Mouse (Mus musculus): Measurements from ENCODE around the gene Mctp1.
"Not testable (repeated sequence)": the region's sequence is repeated elsewhere in the genome, so short reads cannot be mapped to it uniquely, and the experiment has no call there.

Mctp1 gene

GRCm38 (mm10) chr13:76383972-76384663, at the start of gene Mctp1:
TSS of gene Mctp1 (plus strand) at chr13:76384535.
- POLR2A ChIA-PET, result interaction anchor here in 2 of 4 experiments (1.4 to 1.5 kb wide), 2 partner anchors 15 to 441 kb away, joined by 4 to 7 read pairs; partner anchors contain the start of gene Rhobtb3 (in 1 of the 2)
- CTCF ChIA-PET, result interaction anchor here (0.5 to 1.2 kb wide), 6 partner anchors 10 to 340 kb away, joined by 3 to 5 read pairs (median 3); partner anchors contain the start of gene Fam81b (in 1 of the 4)

- POLR2A ChIA-PET, CTCF ChIA-PET: not testable (repeated sequence)
Measured at GRCm38 (mm10) chr13:76345941-76346340, 38.4 kb upstream of the Mctp1 start.

DNA sequence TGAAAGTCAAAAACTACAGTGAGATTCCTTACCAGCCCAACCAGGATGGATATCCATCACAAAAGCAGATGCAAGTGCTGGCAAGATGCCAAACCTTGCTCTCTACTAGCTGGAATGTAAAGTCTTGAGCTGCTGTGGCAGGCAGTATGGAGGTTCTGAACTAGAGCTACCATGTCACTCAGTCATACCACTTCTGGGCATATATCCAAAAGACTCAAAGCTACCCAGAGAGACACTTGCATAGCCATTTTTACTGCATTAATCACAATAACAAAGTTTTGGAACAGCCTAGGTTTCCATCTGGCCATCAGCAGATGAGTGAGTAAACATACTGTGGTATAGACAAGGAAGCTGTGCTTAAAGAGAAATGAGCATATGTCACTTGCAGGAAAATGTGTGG, 25.6 kb upstream of the Mctp1 start:
- ChIA-PET CTCF (no interaction called here), POLR2A (interaction anchor here in 1 of 4 experiments (1.2 kb wide), 1 partner anchor 23 kb away, joined by 3 read pairs; no protein-coding TSS in a partner anchor)

DNA sequence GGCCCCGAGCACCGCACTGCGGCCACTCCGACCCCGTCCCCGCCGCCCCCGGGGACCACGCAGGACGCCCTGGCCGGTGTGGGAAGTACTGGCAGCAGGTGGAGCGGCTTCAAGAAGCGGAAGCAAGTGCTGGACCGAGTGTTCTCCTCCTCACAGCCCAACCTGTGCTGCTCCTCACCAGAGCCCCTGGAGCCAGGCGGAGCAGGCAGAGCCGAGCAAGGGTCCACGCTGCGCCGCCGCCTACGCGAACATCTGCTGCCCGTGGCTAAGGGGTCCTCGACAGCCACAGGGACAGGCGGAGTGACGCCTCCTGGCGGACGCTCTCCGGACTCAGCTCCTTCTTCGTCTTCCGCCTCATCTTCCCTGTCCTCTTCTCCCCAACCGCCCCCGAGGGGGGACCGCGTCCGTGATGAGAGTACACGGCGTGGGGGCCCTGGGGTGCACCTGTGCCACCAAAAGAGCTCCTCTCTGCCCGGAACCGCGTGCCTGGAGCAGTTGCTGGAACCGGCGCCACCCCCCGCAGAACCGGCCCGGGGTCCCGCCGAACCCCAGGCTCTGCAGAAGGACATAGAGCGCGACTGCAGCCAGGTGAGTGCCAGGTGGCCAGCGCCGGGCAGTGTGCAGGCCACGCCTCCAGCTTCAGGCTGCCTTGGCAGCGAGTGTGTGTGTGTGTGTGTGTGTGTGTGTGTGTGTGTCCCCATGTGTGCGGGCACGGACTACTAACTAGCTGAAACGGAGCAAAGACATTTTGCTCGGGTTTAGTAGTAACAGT, 515 bp downstream of the Mctp1 start:
- POLR2A ChIA-PET, result interaction anchor here in 2 of 4 experiments (1.0 to 1.5 kb wide), 3 partner anchors 11 to 441 kb away, joined by 3 to 7 read pairs (median 4); partner anchors contain the start of gene Rhobtb3 (in 1 of the 2)
- CTCF ChIA-PET, result interaction anchor here (0.5 to 1.2 kb wide), 9 partner anchors 9 to 339 kb away, joined by 3 to 5 read pairs (median 3); partner anchors contain the start of gene Fam81b (in 1 of the 4)

- ChIA-PET CTCF (no interaction called here), POLR2A (no interaction called here)
Measured at GRCm38 (mm10) chr13:76388615-76389014, 4.3 kb downstream of the Mctp1 start.

DNA sequence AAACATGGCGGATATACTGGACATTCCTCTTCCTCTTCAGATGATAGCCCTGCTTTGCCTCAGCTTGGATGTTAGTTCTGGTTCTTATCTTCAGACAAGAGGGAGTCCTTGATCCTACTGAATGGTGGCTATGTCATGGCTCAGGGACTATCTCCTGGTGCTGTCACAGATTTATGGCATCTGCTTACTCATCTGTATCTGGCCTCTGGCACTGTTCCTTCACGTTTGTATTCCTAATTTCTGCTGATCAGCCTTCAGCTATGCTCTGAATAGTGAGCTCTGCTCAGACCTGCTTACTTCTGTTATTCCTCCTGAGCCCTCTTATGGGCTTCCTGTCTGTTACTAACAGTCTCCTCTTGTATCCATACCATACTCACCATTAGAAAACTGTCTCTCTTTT, 7.6 kb downstream of the Mctp1 start:
- ChIA-PET CTCF (no interaction called here), POLR2A (no interaction called here)

GRCm38 (mm10) chr13:76393106-76393505, 8.8 kb downstream of the Mctp1 start:
- CTCF ChIA-PET, result interaction anchor here in 1 of 4 experiments (1.7 kb wide), 1 partner anchor 9 kb away, joined by 3 read pairs; the partner anchor contains the start of gene Mctp1
- POLR2A ChIA-PET, result interaction anchor here in 1 of 4 experiments (0.5 to 0.6 kb wide), 2 partner anchors 44 to 122 kb away, joined by 3 to 4 read pairs; no protein-coding TSS in a partner anchor

GRCm38 (mm10) chr13:76395906-76396305, 11.6 kb downstream of the Mctp1 start:
- ChIA-PET CTCF (interaction anchor here in 1 of 4 experiments (0.6 kb wide), 1 partner anchor 250 kb away, joined by 4 read pairs; no protein-coding TSS in a partner anchor), POLR2A (no interaction called here)

DNA sequence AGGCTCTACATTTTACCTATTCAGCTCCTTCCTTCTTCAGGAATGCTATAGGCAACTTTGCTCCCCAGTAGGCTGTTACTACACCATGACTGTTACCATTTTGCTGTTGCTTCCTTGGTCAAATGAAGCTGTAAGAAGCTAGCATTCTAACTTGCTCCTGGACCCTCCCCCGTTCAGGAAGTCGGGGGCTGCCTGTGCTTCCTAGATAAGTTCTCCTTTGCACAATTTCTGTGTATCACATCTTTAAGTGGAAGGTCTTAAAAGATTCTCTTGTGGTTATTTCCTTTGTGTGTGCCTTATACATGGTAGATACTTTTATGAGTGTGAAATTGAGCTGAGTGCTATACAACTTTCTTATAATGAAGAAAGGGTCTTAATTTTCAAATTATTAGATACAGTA, 25.0 kb downstream of the Mctp1 start:
- CTCF ChIA-PET, result no interaction called here
- POLR2A ChIA-PET, result no interaction called here

GRCm38 (mm10) chr13:76410665-76411064, 26.3 kb downstream of the Mctp1 start:
- CTCF ChIA-PET, result no interaction called here

GRCm38 (mm10) chr13:76415346-76415745, 31.0 kb downstream of the Mctp1 start:
- ChIA-PET CTCF (interaction anchor here in 1 of 4 experiments (0.7 kb wide), 1 partner anchor 1053 kb away, joined by 4 read pairs; no protein-coding TSS in a partner anchor), POLR2A (no interaction called here)

More at GRCm38 (mm10) chr13:76410665-76411064, 26.3 kb downstream of the Mctp1 start:
- POLR2A ChIA-PET, result no interaction called here

DNA sequence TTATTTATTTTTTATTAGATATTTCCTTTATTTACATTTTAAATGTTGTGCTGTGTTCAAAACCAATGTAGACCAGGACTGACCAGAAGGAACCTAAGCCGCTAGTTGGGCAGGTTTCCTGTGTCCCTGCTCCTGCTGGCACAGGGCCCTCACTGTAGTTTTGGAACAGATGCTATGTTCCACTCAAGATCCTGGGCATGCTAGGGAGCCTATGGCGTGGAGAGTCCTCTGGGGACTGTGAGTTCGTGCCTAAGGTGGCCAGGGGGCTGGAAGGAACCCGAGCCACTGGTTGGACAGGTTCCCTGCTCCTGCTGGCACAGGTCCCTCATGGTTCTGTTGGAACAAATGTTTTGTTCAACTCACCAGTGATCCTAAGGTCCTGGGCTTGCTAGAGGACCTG, 35.8 kb downstream of the Mctp1 start:
- ChIA-PET CTCF (no interaction called here), POLR2A (no interaction called here)

GRCm38 (mm10) chr13:76421075-76421474, 36.7 kb downstream of the Mctp1 start:
- CTCF ChIA-PET, result no interaction called here
- POLR2A ChIA-PET, result no interaction called here

GRCm38 (mm10) chr13:76422124-76422523, 37.8 kb downstream of the Mctp1 start:
- ChIA-PET POLR2A (no interaction called here), CTCF (no interaction called here)

- CTCF ChIA-PET, result no interaction called here
- POLR2A ChIA-PET, result interaction anchor here in 1 of 4 experiments (0.6 kb wide), 1 partner anchor 180 kb away, joined by 3 read pairs; no protein-coding TSS in a partner anchor
Measured at GRCm38 (mm10) chr13:76429456-76429855, 45.1 kb downstream of the Mctp1 start.

- ChIA-PET POLR2A (interaction anchor here in 1 of 4 experiments (0.6 to 0.7 kb wide), 2 partner anchors 50 to 180 kb away, joined by 3 to 5 read pairs; no protein-coding TSS in a partner anchor), CTCF (no interaction called here)
Measured at GRCm38 (mm10) chr13:76429927-76430326, 45.6 kb downstream of the Mctp1 start.

DNA sequence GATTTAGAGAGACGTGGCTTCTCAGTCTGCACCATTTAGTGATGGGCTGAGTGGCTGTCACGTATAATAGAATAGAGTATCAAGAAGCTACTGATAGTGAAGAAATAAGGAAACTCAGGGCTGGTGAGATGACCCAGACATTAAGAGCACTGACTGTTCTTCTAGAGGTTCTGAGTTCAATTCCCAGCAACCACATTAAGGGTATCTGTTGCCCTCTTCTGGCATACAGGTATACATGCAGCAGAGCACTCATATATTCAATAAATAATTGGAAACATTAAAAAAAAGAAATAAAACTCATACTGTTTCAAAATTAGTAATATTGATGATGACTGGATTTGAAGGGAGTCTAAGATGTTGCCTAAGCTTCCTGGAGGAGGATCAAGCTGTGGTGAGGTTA, 47.6 kb downstream of the Mctp1 start:
- POLR2A ChIA-PET, result no interaction called here
- CTCF ChIA-PET, result no interaction called here

GRCm38 (mm10) chr13:76433438-76433837, 49.1 kb downstream of the Mctp1 start:
- ChIA-PET POLR2A (no interaction called here), CTCF (no interaction called here)

DNA sequence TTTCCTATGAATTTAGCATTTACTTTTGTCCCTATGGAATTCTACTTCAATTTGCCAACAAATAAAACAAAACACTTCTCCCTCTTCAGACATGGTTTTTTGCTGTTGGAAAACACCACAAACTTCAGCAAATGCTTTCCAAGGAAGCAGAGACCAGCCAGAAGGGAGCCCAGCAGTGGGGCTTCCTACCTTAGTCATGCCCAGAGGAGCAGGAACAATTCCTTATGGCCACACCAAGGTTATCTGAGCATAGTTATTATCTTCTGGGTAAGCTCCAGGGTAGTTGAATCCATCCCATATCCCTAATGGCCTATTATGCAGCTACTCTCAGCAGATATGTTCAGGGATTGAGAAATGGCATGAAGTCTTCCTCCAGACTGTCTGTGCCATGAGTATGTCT, 52.1 kb downstream of the Mctp1 start:
- CTCF ChIA-PET, result no interaction called here
- POLR2A ChIA-PET, result no interaction called here

GRCm38 (mm10) chr13:76438765-76439164, 54.4 kb downstream of the Mctp1 start:
- POLR2A ChIA-PET, result no interaction called here

More at GRCm38 (mm10) chr13:76438765-76439164, 54.4 kb downstream of the Mctp1 start:
- CTCF ChIA-PET, result no interaction called here
